25 mouse cellular contexts compared by ENCODE assay signal in the genomic region with DNA sequence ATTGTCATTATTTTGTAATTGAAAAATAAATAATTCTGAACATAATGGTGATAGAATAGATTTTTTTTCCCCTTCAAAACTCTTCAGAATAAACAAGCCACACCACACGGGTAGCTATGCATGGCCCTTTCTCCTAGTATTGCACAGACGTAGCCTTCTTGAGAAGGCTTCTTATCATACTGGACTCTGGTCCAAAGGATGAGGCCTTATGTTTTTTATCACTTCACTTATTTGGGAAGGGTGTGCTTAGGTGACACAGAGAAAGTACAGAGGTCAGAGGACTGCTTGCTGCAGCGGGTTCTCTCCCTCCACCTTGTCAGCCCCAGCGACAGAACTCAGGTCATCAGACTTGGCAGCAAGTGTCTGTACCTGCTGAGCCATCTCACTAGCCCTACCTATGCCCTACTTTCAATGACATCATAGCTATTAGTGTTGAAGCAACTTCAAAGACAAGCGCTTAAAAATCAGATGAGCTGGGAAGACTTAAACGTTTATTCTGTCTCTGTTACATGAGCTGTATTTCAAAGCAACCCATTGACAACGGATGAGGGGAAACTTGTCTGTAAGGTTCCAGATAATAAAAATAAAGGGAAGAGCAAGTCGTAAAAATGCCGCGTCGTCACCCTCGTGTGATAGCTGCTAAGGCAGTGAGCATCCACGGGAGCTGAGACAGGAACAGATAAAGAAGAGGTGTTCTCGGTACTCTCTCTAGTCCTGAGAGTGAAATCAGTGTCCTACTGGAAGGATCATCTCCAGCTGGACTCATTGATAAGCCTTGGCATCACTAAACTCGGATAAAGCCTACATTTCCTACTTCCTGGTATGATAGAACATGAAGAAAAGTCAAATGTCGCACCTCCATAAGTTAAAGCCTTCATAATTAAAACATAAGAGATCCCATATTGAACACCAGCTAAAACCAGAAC.
DNase-seq lines count a peak whose midpoint lies in the region; ATAC-seq and TF ChIP-seq lines count a peak whose summit lies in the region.
"Had no signal": no experiment of that assay in that cellular context is flagged by ENCODE, and none has a peak within 500 bp of the region (broad histone marks: within the 10 kb centered on the region; RNA-seq: fewer than 3 reads in every experiment).

No protein-coding gene starts in this region.

- no peaks in the 10 kb centered on the region for H3K27me3 ChIP-seq in heart, embryonic 16.5 days (ENCODE audit: control insufficient read depth, insufficient read depth, low read length)
- no peaks in the 10 kb centered on the region for H3K27me3 ChIP-seq in heart, embryonic 11.5 days (ENCODE audit: control insufficient read depth, insufficient read depth, low read length)
- H3K27me3 ChIP-seq in intestine, embryonic 15.5 days (replicated peaks), result no peaks in the 10 kb centered on the region
- no peaks in the 10 kb centered on the region for H3K27me3 ChIP-seq in stomach, postnatal 0 days (ENCODE audit: control insufficient read depth, insufficient read depth, low read length)
- H3K27me3 ChIP-seq in hindbrain, embryonic 11.5 days (ENCODE audit: control insufficient read depth, insufficient read depth, low read length), result no peaks in the 10 kb centered on the region
- H3K27me3 ChIP-seq: forebrain, embryonic 15.5 days; limb, embryonic 15.5 days had no signal

- no peak overlapping the region for H3K9ac ChIP-seq in heart, embryonic 16.5 days (ENCODE audit: low read length)
- H3K9ac ChIP-seq in heart, embryonic 11.5 days (ENCODE audit: low read depth, low read length), result no peak overlapping the region
- H3K9ac ChIP-seq in intestine, embryonic 15.5 days, result no peak overlapping the region
- no peak overlapping the region for H3K9ac ChIP-seq in stomach, postnatal 0 days (ENCODE audit: low read length)
- no peak overlapping the region for H3K9ac ChIP-seq in hindbrain, embryonic 11.5 days (ENCODE audit: low read depth, low read length)
- H3K9ac ChIP-seq: embryonic facial prominence, embryonic 12.5 days; forebrain, embryonic 15.5 days; hindbrain, embryonic 14.5 days; limb, embryonic 15.5 days had no signal

- no peaks in the 10 kb centered on the region for H3K36me3 ChIP-seq in heart, embryonic 16.5 days (ENCODE audit: control insufficient read depth, insufficient read depth)
- H3K36me3 ChIP-seq in heart, embryonic 11.5 days (ENCODE audit: control insufficient read depth, insufficient read depth, low read length), result no peaks in the 10 kb centered on the region
- H3K36me3 ChIP-seq in intestine, embryonic 15.5 days, result no peaks in the 10 kb centered on the region
- no peaks in the 10 kb centered on the region for H3K36me3 ChIP-seq in stomach, postnatal 0 days (ENCODE audit: control insufficient read depth, insufficient read depth, low read length)
- H3K36me3 ChIP-seq in hindbrain, embryonic 11.5 days (ENCODE audit: control insufficient read depth, insufficient read depth, low read length), result no peaks in the 10 kb centered on the region
- H3K36me3 ChIP-seq: embryonic facial prominence, embryonic 12.5 days; forebrain, embryonic 15.5 days; limb, embryonic 10.5 days; limb, embryonic 15.5 days had no signal

- WGBS in heart, embryonic 16.5 days, result 63% methylated on average over 16 of the region's 16 CpGs
- 59% methylated on average over 16 of the region's 16 CpGs for WGBS in heart, embryonic 11.5 days (ENCODE audit: insufficient replicate concordance)
- 59% methylated on average over 16 of the region's 16 CpGs for WGBS in intestine, embryonic 15.5 days
- WGBS in stomach, postnatal 0 days, result 85% methylated on average over 16 of the region's 16 CpGs
- WGBS in hindbrain, embryonic 11.5 days, result 91% methylated on average over 16 of the region's 16 CpGs

- H3K4me2 ChIP-seq in heart, embryonic 16.5 days (ENCODE audit: low read depth, low read length), result no peak overlapping the region
- H3K4me2 ChIP-seq in heart, embryonic 11.5 days, result no peak overlapping the region
- no peak overlapping the region for H3K4me2 ChIP-seq in intestine, embryonic 15.5 days (replicated peaks)
- no peak overlapping the region for H3K4me2 ChIP-seq in stomach, postnatal 0 days (replicated peaks; ENCODE audit: low read depth)
- no peak overlapping the region for H3K4me2 ChIP-seq in hindbrain, embryonic 11.5 days (replicated peaks; ENCODE audit: low read depth, low read length)
- H3K4me2 ChIP-seq: embryonic facial prominence, embryonic 12.5 days; forebrain, embryonic 15.5 days; hindbrain, embryonic 14.5 days; limb, embryonic 15.5 days; midbrain, embryonic 11.5 days had no signal

- TF ChIP-seq EP300 in stomach, postnatal 0 days (optimal IDR thresholded peaks at IDR 0.05), result no peak

- H3K27ac ChIP-seq in heart, embryonic 16.5 days (ENCODE audit: low read length), result peak overlapping the region; percentile 93
- no peak overlapping the region for H3K27ac ChIP-seq in heart, embryonic 11.5 days (ENCODE audit: low read depth, low read length)
- no peak overlapping the region for H3K27ac ChIP-seq in intestine, embryonic 15.5 days
- H3K27ac ChIP-seq in stomach, postnatal 0 days (replicated peaks), result 0 out of 2 replicates have a peak overlapping the region, but pooled peaks have one; percentile 5
- no peak overlapping the region for H3K27ac ChIP-seq in hindbrain, embryonic 11.5 days (ENCODE audit: low read depth, low read length)
- H3K27ac ChIP-seq: embryonic facial prominence, embryonic 12.5 days; forebrain, embryonic 15.5 days; hindbrain, embryonic 14.5 days; limb, embryonic 10.5 days; limb, embryonic 15.5 days had no signal

- no peak for ATAC-seq in heart, embryonic 16.5 days (replicated peaks; ENCODE audit: extremely low read depth, insufficient read depth, low FRiP score)
- ATAC-seq in heart, embryonic 11.5 days (replicated peaks; ENCODE audit: insufficient number of reproducible peaks, low FRiP score, low TSS enrichment), result no peak
- peak; percentile 77 for ATAC-seq in intestine, embryonic 15.5 days
- ATAC-seq in stomach, postnatal 0 days (ENCODE audit: low FRiP score, low TSS enrichment), result peak; percentile 55
- ATAC-seq in hindbrain, embryonic 11.5 days (ENCODE audit: low FRiP score), result no peak
- ATAC-seq: forebrain, embryonic 15.5 days; inflammation-experienced regulatory T-cells, adult 6 months; midbrain, embryonic 16.5 days had no signal

- H3K4me3 ChIP-seq in heart, embryonic 16.5 days (ENCODE audit: low read length), result no peak overlapping the region
- H3K4me3 ChIP-seq in heart, embryonic 11.5 days (ENCODE audit: low read depth, low read length), result no peak overlapping the region
- H3K4me3 ChIP-seq in intestine, embryonic 15.5 days (replicated peaks), result no peak overlapping the region
- no peak overlapping the region for H3K4me3 ChIP-seq in stomach, postnatal 0 days (ENCODE audit: low read depth, low read length)
- no peak overlapping the region for H3K4me3 ChIP-seq in hindbrain, embryonic 11.5 days (ENCODE audit: low read depth, low read length)
- H3K4me3 ChIP-seq: embryonic facial prominence, embryonic 12.5 days; forebrain, embryonic 15.5 days; limb, embryonic 10.5 days; limb, embryonic 15.5 days had no signal

- DNase-seq in MEL-GATA-1-ER (ENCODE audit: extremely low read depth, low read depth), result peak; percentile 72
- DNase-seq in stomach, postnatal 0 days (ENCODE audit: low spot score), result no peak
- DNase-seq in hindbrain, embryonic 11.5 days (ENCODE audit: low spot score), result no peak
- DNase-seq in adrenal gland, postnatal 14 days, result no peak
- DNase-seq: adrenal gland, adult 8-10 months; B cell, adult 2 months; cerebellum, adult 9-10 months; cerebellum, postnatal 36 days; gastrocnemius, postnatal 25 days; heart, postnatal 36 days; kidney, adult 9 months; kidney, postnatal 10 days; layer of hippocampus, adult 9-11 months; lung, postnatal 36 days had no signal

- peaks cover 5% of the 10 kb centered on the region; the same call in 1 of the 2 replicates for H3K9me3 ChIP-seq in heart, embryonic 16.5 days (replicated peaks; ENCODE audit: control insufficient read depth, low read length)
- H3K9me3 ChIP-seq in heart, embryonic 11.5 days (replicated peaks; ENCODE audit: control insufficient read depth, low read length), result no peaks in the 10 kb centered on the region
- H3K9me3 ChIP-seq in intestine, embryonic 15.5 days, result no peaks in the 10 kb centered on the region
- 0 out of 2 replicates have a peak, but pooled peaks cover 2% of the 10 kb centered on the region for H3K9me3 ChIP-seq in stomach, postnatal 0 days (ENCODE audit: control insufficient read depth, low read length)
- no peaks in the 10 kb centered on the region for H3K9me3 ChIP-seq in hindbrain, embryonic 11.5 days (ENCODE audit: control insufficient read depth, low read length)
- H3K9me3 ChIP-seq: embryonic facial prominence, embryonic 12.5 days; forebrain, embryonic 15.5 days; limb, embryonic 10.5 days; limb, embryonic 15.5 days had no signal

- no peak for TF ChIP-seq CTCF in stomach, postnatal 0 days (IDR thresholded peaks at IDR 0.05; ENCODE audit: low read depth)

- peaks cover 20% of the 10 kb centered on the region for H3K4me1 ChIP-seq in heart, embryonic 16.5 days (ENCODE audit: control insufficient read depth, insufficient read depth, low read length)
- H3K4me1 ChIP-seq in heart, embryonic 11.5 days (ENCODE audit: control insufficient read depth, insufficient read depth, low read length), result peaks cover 11% of the 10 kb centered on the region
- peaks cover 4% of the 10 kb centered on the region; the same call in 1 of the 2 replicates for H3K4me1 ChIP-seq in intestine, embryonic 15.5 days (replicated peaks)
- no peaks in the 10 kb centered on the region for H3K4me1 ChIP-seq in stomach, postnatal 0 days (replicated peaks; ENCODE audit: control insufficient read depth, insufficient read depth)
- no peaks in the 10 kb centered on the region for H3K4me1 ChIP-seq in hindbrain, embryonic 11.5 days (replicated peaks; ENCODE audit: control insufficient read depth, insufficient read depth, low read length)
- H3K4me1 ChIP-seq: embryonic facial prominence, embryonic 12.5 days; limb, embryonic 10.5 days had no signal

Comparison
In these comparisons a context has a peak if more than half of its experiments do, and no peak if none do; other contexts are left out.
1. H3K27ac ChIP-seq: peak in heart, embryonic 16.5 days (single experiment) and stomach, postnatal 0 days (single experiment); none in heart, embryonic 11.5 days (single experiment), intestine, embryonic 15.5 days (single experiment) and hindbrain, embryonic 11.5 days (single experiment).
2. ATAC-seq: peak in intestine, embryonic 15.5 days (single experiment) and stomach, postnatal 0 days (single experiment); none in heart, embryonic 16.5 days (single experiment), heart, embryonic 11.5 days (single experiment) and hindbrain, embryonic 11.5 days (single experiment).